Mouse (Mus musculus) olfactory bulb, adult 2 months (tissue): Measurements from ENCODE around the gene Fgfr2.

Experiments
- CTCF ChIP-seq: fragments of 200-500 bp; IDR thresholded peaks from 2 replicates; pipeline ENCODE4 v1.5.1; 2012; ENCODE audit warnings: low read depth, mild to moderate bottlenecking, low read length, moderate library complexity; ENCODE audit not compliant: insufficient read depth
- POLR2A ChIP-seq: fragments of 200-500 bp; IDR thresholded peaks from 2 replicates; pipeline ENCODE4 v1.6.1; 2012; ENCODE audit warnings: mild to moderate bottlenecking, low read depth, low read length, moderate library complexity; ENCODE audit not compliant: insufficient read depth

DNA sequence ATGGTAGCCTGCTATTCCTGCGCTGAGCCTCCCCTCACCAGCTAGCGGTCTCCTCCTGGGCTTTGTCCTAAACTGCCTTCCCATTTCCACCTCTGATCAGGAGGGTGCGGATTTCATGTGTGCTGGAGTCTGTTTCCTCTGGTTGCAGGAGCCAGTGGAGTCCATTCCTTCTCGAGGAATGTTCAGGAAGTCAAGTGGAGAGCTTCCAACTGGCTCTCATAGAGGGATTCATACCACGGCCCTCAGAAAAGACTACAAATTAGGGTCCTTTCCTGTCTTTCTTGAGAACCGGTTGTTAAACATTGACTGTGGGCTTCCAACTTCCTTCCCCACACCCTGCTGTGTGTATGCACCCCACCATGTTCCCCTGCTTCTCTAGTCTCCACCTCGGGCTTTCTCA, 2834.9 kb downstream of the Fgfr2 start:
- no peak for TF ChIP-seq CTCF
- no peak for TF ChIP-seq POLR2A
